Mouse (Mus musculus) hindbrain, embryonic 16.5 days (tissue): ENCODE results near the gene Fam131a. TPM values are rescaled to one million over a fixed set of nuclear protein-coding genes. Genes with fewer than 3 reads are reported as not detected.
"Not testable (repeated sequence)": the region's sequence is repeated elsewhere in the genome, so short reads cannot be mapped to it uniquely, and the experiment has no call there.

Experiments used
- ATAC-seq: fragments of 200-750 bp; cut with Nextera tagmentation; 2 replicates; pipeline ENCODE4 v1.8.0; 2017; ENCODE audit warnings: moderate TSS enrichment, moderate library complexity
- H3K27ac ChIP-seq: fragments of 300-500 bp; sonication (generic); 2 replicates; pipeline ENCODE4 v1.5.1; 2014; ENCODE audit warnings: low read depth, mild to moderate bottlenecking, control low read depth, low read length, moderate library complexity
- H3K27me3 ChIP-seq: fragments of 300-500 bp; sonication (generic); replicated peaks from 2 replicates; pipeline ENCODE4 v1.6.1; 2014; ENCODE audit warnings: low read length; ENCODE audit not compliant: control insufficient read depth, insufficient read depth
- H3K36me3 ChIP-seq: fragments of 300-500 bp; sonication (generic); 2 replicates; pipeline ENCODE4 v1.6.1; 2014; ENCODE audit warnings: mild to moderate bottlenecking, low read length, moderate library complexity, mixed read lengths; ENCODE audit not compliant: control insufficient read depth, insufficient read depth
- H3K4me1 ChIP-seq: fragments of 300-500 bp; sonication (generic); 2 replicates; pipeline ENCODE4 v1.6.1; 2014; ENCODE audit warnings: low read depth, low read length; ENCODE audit not compliant: control insufficient read depth, insufficient read depth
- H3K4me2 ChIP-seq: fragments of 300-500 bp; sonication (generic); 2 replicates; pipeline ENCODE4 v1.6.1; 2014; ENCODE audit warnings: mild to moderate bottlenecking, low read length, control low read depth, moderate library complexity
- H3K4me3 ChIP-seq: fragments of 300-500 bp; sonication (generic); 2 replicates; pipeline ENCODE4 v1.5.1; 2014; ENCODE audit warnings: mild to moderate bottlenecking, low read length, control low read depth, moderate library complexity
- H3K9ac ChIP-seq: fragments of 300-500 bp; sonication (generic); 2 replicates; pipeline ENCODE4 v1.6.1; 2014; ENCODE audit warnings: low read depth, mild to moderate bottlenecking, control low read depth, low read length, moderate library complexity
- H3K9me3 ChIP-seq: fragments of 300-500 bp; sonication (generic); 2 replicates; pipeline ENCODE4 v1.6.1; 2014; ENCODE audit warnings: mild to moderate bottlenecking, low read length, moderate library complexity; ENCODE audit not compliant: control insufficient read depth
- WGBS: fragments of 180-500 bp; shearing (Covaris S2); extraction: QIAGEN DNeasy Blood & Tissue Kit; methylation state at CpG from one replicate; pipeline ENCODE4 v1.1.7; 2014; 5-methylcytosine and 5-hydroxymethylcytosine counted together
- polyA plus RNA-seq: library from polyadenylated mRNA; unstranded; fragments of >200 nt; fragmentation: Nextera tagmentation; extraction: Ambion mirVana; gene quantifications from 2 replicates; pipeline ENCODE4 v1.2.1, GENCODE M21; 2015

Gene Fam131a
- 49.6 and 56.7 TPM in 2 replicates for polyA plus RNA-seq

- Histone ChIP-seq H3K4me3 (peak within 1 kb of the TSS; percentile 72), H3K27ac (peak within 1 kb of the TSS; percentile 96), H3K36me3 (peaks cover 29% of the 10 kb centered on the region), H3K9ac (peak within 1 kb of the TSS; percentile 93), H3K9me3 (no peaks in the 10 kb centered on the region), H3K4me2 (peak within 1 kb of the TSS; percentile 88), H3K4me1 (peaks cover 31% of the 10 kb centered on the region), H3K27me3 (no peaks in the 10 kb centered on the region)
- peak; percentile 94 for ATAC-seq
- under 1% methylated on average over 36 of the region's 37 CpGs for WGBS
Measured at GRCm38 (mm10) chr16:20693111-20693701, at the start of gene Fam131a. Gene Fam131a (plus strand): TSS chr16:20693241.

- H3K9me3 ChIP-seq = no peaks in the 10 kb centered on the region
- H3K27ac ChIP-seq = no peak overlapping the region
- WGBS = 87% methylated on average over 7 of the region's 7 CpGs
- H3K4me3 ChIP-seq = no peak overlapping the region
- H3K4me2 ChIP-seq = no peak overlapping the region
- no peaks in the 10 kb centered on the region; the same call in 1 of the 2 replicates for H3K4me1 ChIP-seq
- H3K9ac ChIP-seq = no peak overlapping the region
- no peak for ATAC-seq
- peaks cover 3% of the 10 kb centered on the region; the same call in 1 of the 2 replicates for H3K36me3 ChIP-seq
- no peaks in the 10 kb centered on the region for H3K27me3 ChIP-seq
Measured at GRCm38 (mm10) chr16:20643911-20644310, 49.1 kb upstream of the Fam131a start.

GRCm38 (mm10) chr16:20651076-20651946, 41.7 kb upstream of the Fam131a start, which contains the start of gene Psmd2:
Gene Psmd2 (plus strand): TSS chr16:20651652.
- peaks cover 13% of the 10 kb centered on the region for H3K36me3 ChIP-seq
- H3K27ac ChIP-seq = peak within 1 kb of the TSS; percentile 84
- ATAC-seq = peak; percentile 97
- no peaks in the 10 kb centered on the region for H3K9me3 ChIP-seq
- peak within 1 kb of the TSS; percentile 80 for H3K4me3 ChIP-seq
- H3K27me3 ChIP-seq = no peaks in the 10 kb centered on the region
- H3K9ac ChIP-seq = peak within 1 kb of the TSS; percentile 90
- peak within 1 kb of the TSS; percentile 66 for H3K4me2 ChIP-seq
- H3K4me1 ChIP-seq = peaks cover 16% of the 10 kb centered on the region
- 2% methylated on average over 43 of the region's 46 CpGs for WGBS

GRCm38 (mm10) chr16:20651947-20652310, 41.1 kb upstream of the Fam131a start:
- WGBS = 12% methylated on average over 12 of the region's 12 CpGs
- Histone ChIP-seq H3K4me3 (peak overlapping the region; percentile 80), H3K27me3 (no peaks in the 10 kb centered on the region), H3K27ac (peak overlapping the region; percentile 84), H3K4me2 (peak overlapping the region; percentile 66), H3K9me3 (no peaks in the 10 kb centered on the region), H3K36me3 (peaks cover 19% of the 10 kb centered on the region), H3K9ac (peak overlapping the region; percentile 90), H3K4me1 (peaks cover 16% of the 10 kb centered on the region)
- no peak for ATAC-seq

DNA sequence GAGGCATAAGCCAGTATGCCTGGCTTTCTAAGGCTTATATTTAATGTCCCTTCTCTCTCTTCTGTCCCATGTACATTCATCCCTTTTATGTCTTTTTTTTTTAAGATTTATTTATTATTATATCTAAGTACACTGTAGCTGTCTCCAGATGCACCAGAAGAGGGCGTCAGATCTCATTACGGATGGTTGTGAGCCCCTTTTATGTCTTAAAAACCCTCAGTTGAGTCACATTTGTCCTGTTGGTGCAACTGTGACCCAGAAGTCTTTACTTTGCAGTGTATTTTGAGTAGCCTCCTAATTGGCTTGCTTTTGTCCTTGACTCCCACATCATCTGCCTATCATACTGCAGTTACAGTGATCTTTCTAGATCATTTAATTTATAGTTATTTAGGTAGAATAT, 39.7 kb upstream of the Fam131a start:
- Histone ChIP-seq H3K4me1 (peaks cover 16% of the 10 kb centered on the region), H3K9me3 (no peaks in the 10 kb centered on the region), H3K36me3 (peaks cover 26% of the 10 kb centered on the region), H3K4me2 (peak overlapping the region; percentile 66; the same call in 1 of the 2 replicates), H3K27ac (no peak overlapping the region), H3K27me3 (no peaks in the 10 kb centered on the region), H3K9ac (no peak overlapping the region), H3K4me3 (no peak overlapping the region)
- ATAC-seq = no peak
- WGBS = 48% methylated on average over 2 of the region's 2 CpGs

DNA sequence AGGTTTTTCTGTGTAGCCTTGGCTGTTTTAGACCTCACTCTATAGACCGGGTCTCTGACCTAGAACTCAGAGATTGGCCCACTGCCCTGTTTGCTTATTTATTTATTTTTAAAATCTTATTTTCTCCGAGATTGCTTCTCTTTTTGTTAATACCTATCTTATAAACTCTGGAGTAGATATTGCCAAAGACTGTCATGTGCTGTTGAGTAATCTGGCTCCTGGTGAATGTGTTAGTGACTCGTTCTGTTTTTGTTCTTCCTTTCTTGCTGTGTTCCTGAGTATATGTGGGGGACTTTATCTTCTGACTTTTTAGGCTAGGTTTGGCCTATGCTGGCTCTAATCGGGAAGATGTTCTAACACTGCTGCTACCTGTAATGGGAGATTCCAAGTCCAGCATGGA, 35.4 kb upstream of the Fam131a start:
- H3K9me3 ChIP-seq = no peaks in the 10 kb centered on the region
- no peaks in the 10 kb centered on the region for H3K27me3 ChIP-seq
- peaks cover 8% of the 10 kb centered on the region for H3K4me1 ChIP-seq
- no peak overlapping the region for H3K4me3 ChIP-seq
- H3K9ac ChIP-seq = no peak overlapping the region
- 93% methylated on average over 4 of the region's 4 CpGs for WGBS
- H3K4me2 ChIP-seq = no peak overlapping the region
- peaks cover 59% of the 10 kb centered on the region for H3K36me3 ChIP-seq
- no peak overlapping the region for H3K27ac ChIP-seq
- ATAC-seq = no peak

GRCm38 (mm10) chr16:20668013-20668412, 25.0 kb upstream of the Fam131a start, which contains the start of gene Eif4g1:
Gene Eif4g1 (plus strand): TSS chr16:20668313.
- H3K4me1 ChIP-seq = not testable (repeated sequence)

GRCm38 (mm10) chr16:20670291-20670690, 22.8 kb upstream of the Fam131a start:
- peaks cover 17% of the 10 kb centered on the region for H3K4me1 ChIP-seq
- no peak overlapping the region for H3K4me2 ChIP-seq
- no peak overlapping the region for H3K4me3 ChIP-seq
- no peak overlapping the region for H3K27ac ChIP-seq
- ATAC-seq = no peak
- WGBS = 93% methylated on average over 3 of the region's 3 CpGs
- H3K36me3 ChIP-seq = peaks cover 4% of the 10 kb centered on the region
- no peaks in the 10 kb centered on the region for H3K9me3 ChIP-seq
- H3K9ac ChIP-seq = no peak overlapping the region
- no peaks in the 10 kb centered on the region for H3K27me3 ChIP-seq

More at GRCm38 (mm10) chr16:20668013-20668412, 25.0 kb upstream of the Fam131a start, which contains the start of gene Eif4g1:
- H3K9me3 ChIP-seq, H3K9ac ChIP-seq, H3K27ac ChIP-seq, H3K36me3 ChIP-seq, H3K4me3 ChIP-seq, ATAC-seq, H3K27me3 ChIP-seq, H3K4me2 ChIP-seq: not testable (repeated sequence)
- WGBS = 91% methylated on average over 3 of the region's 6 CpGs

DNA sequence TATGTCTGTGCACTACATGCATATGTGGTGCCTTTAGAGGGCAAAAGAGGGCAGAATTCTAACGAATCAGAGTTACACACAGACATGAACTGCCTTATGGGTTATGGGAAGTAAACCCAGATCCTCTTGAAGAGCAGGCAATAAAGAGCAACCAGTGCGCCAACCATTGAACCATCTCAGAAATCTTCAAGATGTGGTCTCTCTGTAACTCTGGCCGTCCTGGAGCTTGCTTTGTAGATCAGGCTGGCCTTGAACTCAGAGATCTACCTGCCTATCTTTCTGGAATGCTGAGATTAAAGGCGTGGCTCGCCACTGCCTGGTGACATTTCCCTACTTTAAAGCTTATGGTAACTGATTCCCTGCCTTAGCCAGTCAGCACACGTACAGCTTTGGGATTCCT, 21.2 kb upstream of the Fam131a start:
- no peak for ATAC-seq
- 31% methylated on average over 6 of the region's 6 CpGs for WGBS

More for the DNA sequence above, 21.2 kb upstream of the Fam131a start:
- peaks cover 17% of the 10 kb centered on the region for H3K4me1 ChIP-seq
- H3K4me2 ChIP-seq = peak overlapping the region; percentile 92
- no peaks in the 10 kb centered on the region for H3K27me3 ChIP-seq
- H3K9ac ChIP-seq = no peak overlapping the region
- no peak overlapping the region for H3K27ac ChIP-seq
- H3K4me3 ChIP-seq = peak overlapping the region; percentile 96
- H3K9me3 ChIP-seq = no peaks in the 10 kb centered on the region
- peaks cover 15% of the 10 kb centered on the region for H3K36me3 ChIP-seq
